Mouse (Mus musculus) neural tube, embryonic 15.5 days (tissue): Measurements from ENCODE around the gene Ube2m. TPM values are rescaled to one million over a fixed set of nuclear protein-coding genes. Genes with fewer than 3 reads are reported as not detected.

Experiments used
- ATAC-seq: fragments of 200-750 bp; cut with Nextera tagmentation; 2 replicates; pipeline ENCODE4 v1.8.0; 2017; ENCODE audit warnings: mild to moderate bottlenecking, moderate TSS enrichment, moderate library complexity; ENCODE audit not compliant: low FRiP score
- H3K27ac ChIP-seq: fragments of 300-500 bp; sonication (generic); replicated peaks from 2 replicates; pipeline ENCODE4 v1.5.1; 2015; ENCODE audit warnings: mild to moderate bottlenecking, inconsistent platforms
- H3K27me3 ChIP-seq: fragments of 300-500 bp; sonication (generic); replicated peaks from 2 replicates; pipeline ENCODE4 v1.6.1; 2015; ENCODE audit warnings: inconsistent platforms
- H3K36me3 ChIP-seq: fragments of 300-500 bp; sonication (generic); 2 replicates; pipeline ENCODE4 v1.6.1; 2015; ENCODE audit warnings: inconsistent platforms
- H3K4me1 ChIP-seq: fragments of 300-500 bp; sonication (generic); 2 replicates; pipeline ENCODE4 v1.6.1; 2015; ENCODE audit warnings: inconsistent platforms
- H3K4me2 ChIP-seq: fragments of 300-500 bp; sonication (generic); 2 replicates; pipeline ENCODE4 v1.6.1; 2015; ENCODE audit warnings: inconsistent platforms, mild to moderate bottlenecking, moderate library complexity
- H3K4me3 ChIP-seq: fragments of 300-500 bp; sonication (generic); replicated peaks from 2 replicates; pipeline ENCODE4 v1.5.1; 2015; ENCODE audit warnings: mild to moderate bottlenecking, inconsistent platforms
- H3K9ac ChIP-seq: fragments of 300-500 bp; sonication (generic); replicated peaks from 2 replicates; pipeline ENCODE4 v1.6.1; 2015; ENCODE audit warnings: mild to moderate bottlenecking, inconsistent platforms
- H3K9me3 ChIP-seq: fragments of 300-500 bp; sonication (generic); replicated peaks from 2 replicates; pipeline ENCODE4 v1.6.1; 2016; ENCODE audit warnings: inconsistent platforms
- WGBS: fragments of 180-500 bp; shearing (Covaris S2); methylation state at CpG from one replicate; pipeline ENCODE4 v1.1.7; 2015; ENCODE audit warnings: mixed read lengths; 5-methylcytosine and 5-hydroxymethylcytosine counted together
- polyA plus RNA-seq: library from polyadenylated mRNA; unstranded; fragments of >200 nt; fragmentation: Nextera tagmentation; extraction: Ambion mirVana; gene quantifications from 2 replicates; pipeline ENCODE4 v1.2.1, GENCODE M21; 2015

Ube2m gene
- polyA plus RNA-seq, 1 experiment from 2014 or later = 149 TPM

GRCm38 (mm10) chr7:13043445-13044253, 5.6 kb upstream of the Ube2m start:
- H3K9me3 ChIP-seq = no peaks in the 10 kb centered on the region
- H3K4me3 ChIP-seq = peak overlapping the region; percentile 53
- peaks cover 50% of the 10 kb centered on the region for H3K27me3 ChIP-seq
- no peaks in the 10 kb centered on the region for H3K36me3 ChIP-seq
- H3K4me2 ChIP-seq = peak overlapping the region; percentile 97
- ATAC-seq = peak; percentile 66
- H3K4me1 ChIP-seq = peaks cover 27% of the 10 kb centered on the region
- WGBS = 4% methylated on average over 88 of the region's 88 CpGs
- H3K9ac ChIP-seq = peak overlapping the region; percentile 67
- peak overlapping the region; percentile 81 for H3K27ac ChIP-seq

- WGBS = 35% methylated on average over 16 of the region's 16 CpGs
- H3K4me2 ChIP-seq = peak overlapping the region; percentile 97
- H3K4me3 ChIP-seq = peak overlapping the region; percentile 53
- peak; percentile 1; the same call in 1 of the 2 replicates for ATAC-seq
- no peaks in the 10 kb centered on the region for H3K9me3 ChIP-seq
- H3K36me3 ChIP-seq = no peaks in the 10 kb centered on the region
- H3K27me3 ChIP-seq = peaks cover 50% of the 10 kb centered on the region
- H3K27ac ChIP-seq = no peak overlapping the region
- H3K4me1 ChIP-seq = peaks cover 30% of the 10 kb centered on the region
- H3K9ac ChIP-seq = peak overlapping the region; percentile 67; the same call in 1 of the 2 replicates
Measured at GRCm38 (mm10) chr7:13043120-13043444, 5.0 kb upstream of the Ube2m start.

GRCm38 (mm10) chr7:13042511-13042910, 4.4 kb upstream of the Ube2m start:
- no peak for ATAC-seq
- peaks cover 50% of the 10 kb centered on the region for H3K27me3 ChIP-seq
- no peak overlapping the region for H3K4me2 ChIP-seq
- no peaks in the 10 kb centered on the region for H3K36me3 ChIP-seq
- no peak overlapping the region for H3K4me3 ChIP-seq
- no peak overlapping the region for H3K9ac ChIP-seq
- no peak overlapping the region for H3K27ac ChIP-seq
- H3K4me1 ChIP-seq = peaks cover 30% of the 10 kb centered on the region
- H3K9me3 ChIP-seq = no peaks in the 10 kb centered on the region
- 83% methylated on average over 6 of the region's 6 CpGs for WGBS

- no peak for ATAC-seq
- no peak overlapping the region for H3K4me3 ChIP-seq
- H3K4me1 ChIP-seq = peaks cover 39% of the 10 kb centered on the region
- H3K36me3 ChIP-seq = peaks cover 2% of the 10 kb centered on the region
- no peak overlapping the region; the same call in 1 of the 2 replicates for H3K9ac ChIP-seq
- peaks cover 50% of the 10 kb centered on the region for H3K27me3 ChIP-seq
- no peak overlapping the region for H3K4me2 ChIP-seq
- H3K27ac ChIP-seq = no peak overlapping the region
- H3K9me3 ChIP-seq = no peaks in the 10 kb centered on the region
- 76% methylated on average over 1 of the region's 1 CpGs for WGBS
Measured at GRCm38 (mm10) chr7:13041256-13041655, 3.2 kb upstream of the Ube2m start.

- Histone ChIP-seq H3K27ac (peak overlapping the region; percentile 100), H3K4me2 (peak overlapping the region; percentile 74), H3K4me1 (peaks cover 49% of the 10 kb centered on the region), H3K27me3 (peaks cover 35% of the 10 kb centered on the region), H3K9ac (peak overlapping the region; percentile 100), H3K9me3 (no peaks in the 10 kb centered on the region), H3K4me3 (peak overlapping the region; percentile 82; the same call in 1 of the 2 replicates), H3K36me3 (peaks cover 17% of the 10 kb centered on the region)
- WGBS = 91% methylated on average over 1 of the region's 1 CpGs
- no peak for ATAC-seq
Measured at GRCm38 (mm10) chr7:13039181-13039580, 1.1 kb upstream of the Ube2m start.

- peaks cover 49% of the 10 kb centered on the region for H3K4me1 ChIP-seq
- H3K9me3 ChIP-seq = no peaks in the 10 kb centered on the region
- peak overlapping the region; percentile 74 for H3K4me2 ChIP-seq
- H3K9ac ChIP-seq = peak overlapping the region; percentile 100
- no peak for ATAC-seq
- 21% methylated on average over 15 of the region's 15 CpGs for WGBS
- H3K36me3 ChIP-seq = peaks cover 17% of the 10 kb centered on the region
- peak overlapping the region; percentile 100 for H3K27ac ChIP-seq
- peaks cover 33% of the 10 kb centered on the region for H3K27me3 ChIP-seq
- peak overlapping the region; percentile 82 for H3K4me3 ChIP-seq
Measured at GRCm38 (mm10) chr7:13038621-13039169, 620 bp upstream of the Ube2m start.

- Histone ChIP-seq H3K4me3 (peak overlapping the region; percentile 82), H3K9ac (peak overlapping the region; percentile 100), H3K27ac (peak overlapping the region; percentile 100), H3K4me1 (peaks cover 55% of the 10 kb centered on the region), H3K9me3 (no peaks in the 10 kb centered on the region), H3K36me3 (peaks cover 24% of the 10 kb centered on the region), H3K27me3 (peaks cover 21% of the 10 kb centered on the region), H3K4me2 (peak overlapping the region; percentile 74)
- under 1% methylated on average over 31 of the region's 33 CpGs for WGBS
- ATAC-seq = no peak
Measured at GRCm38 (mm10) chr7:13037366-13037765, 709 bp downstream of the Ube2m start.

GRCm38 (mm10) chr7:13036806-13037205, 1.3 kb downstream of the Ube2m start:
- Histone ChIP-seq H3K4me1 (peaks cover 56% of the 10 kb centered on the region), H3K4me3 (peak overlapping the region; percentile 82), H3K27ac (peak overlapping the region; percentile 100), H3K9me3 (no peaks in the 10 kb centered on the region), H3K36me3 (peaks cover 30% of the 10 kb centered on the region), H3K4me2 (peak overlapping the region; percentile 74), H3K27me3 (peaks cover 15% of the 10 kb centered on the region), H3K9ac (peak overlapping the region; percentile 100)
- WGBS = 46% methylated on average over 4 of the region's 4 CpGs
- no peak for ATAC-seq

GRCm38 (mm10) chr7:13035211-13035855, 2.7 kb downstream of the Ube2m start:
- H3K9me3 ChIP-seq = no peaks in the 10 kb centered on the region
- H3K4me2 ChIP-seq = peak overlapping the region; percentile 93
- H3K9ac ChIP-seq = peak overlapping the region; percentile 30; the same call in 1 of the 2 replicates
- H3K4me1 ChIP-seq = peaks cover 56% of the 10 kb centered on the region
- H3K36me3 ChIP-seq = peaks cover 45% of the 10 kb centered on the region
- no peak for ATAC-seq
- peak overlapping the region; percentile 96; the same call in 1 of the 2 replicates for H3K27ac ChIP-seq
- WGBS = 82% methylated on average over 17 of the region's 17 CpGs
- H3K27me3 ChIP-seq = 0 out of 2 replicates have a peak, but pooled peaks cover under 1% of the 10 kb centered on the region
- H3K4me3 ChIP-seq = peak overlapping the region; percentile 62

- under 1% methylated on average over 45 of the region's 45 CpGs for WGBS
- peaks cover 54% of the 10 kb centered on the region for H3K36me3 ChIP-seq
- H3K4me1 ChIP-seq = peaks cover 54% of the 10 kb centered on the region
Measured at GRCm38 (mm10) chr7:13034148-13034977, 3.7 kb downstream of the Ube2m start, which contains the start of gene Chmp2a. TSS of gene Chmp2a (minus strand) at chr7:13034807.

More at GRCm38 (mm10) chr7:13034148-13034977, 3.7 kb downstream of the Ube2m start, which contains the start of gene Chmp2a:
- H3K27me3 ChIP-seq = no peaks in the 10 kb centered on the region
- ATAC-seq = peak; percentile 83
- peak within 1 kb of the TSS; percentile 68 for H3K9ac ChIP-seq
- peak within 1 kb of the TSS; percentile 62 for H3K4me3 ChIP-seq
- H3K27ac ChIP-seq = peak within 1 kb of the TSS; percentile 96
- peak within 1 kb of the TSS; percentile 93 for H3K4me2 ChIP-seq
- no peaks in the 10 kb centered on the region for H3K9me3 ChIP-seq
